Mouse (Mus musculus): ENCODE results near the gene Kcnn1.

DNA sequence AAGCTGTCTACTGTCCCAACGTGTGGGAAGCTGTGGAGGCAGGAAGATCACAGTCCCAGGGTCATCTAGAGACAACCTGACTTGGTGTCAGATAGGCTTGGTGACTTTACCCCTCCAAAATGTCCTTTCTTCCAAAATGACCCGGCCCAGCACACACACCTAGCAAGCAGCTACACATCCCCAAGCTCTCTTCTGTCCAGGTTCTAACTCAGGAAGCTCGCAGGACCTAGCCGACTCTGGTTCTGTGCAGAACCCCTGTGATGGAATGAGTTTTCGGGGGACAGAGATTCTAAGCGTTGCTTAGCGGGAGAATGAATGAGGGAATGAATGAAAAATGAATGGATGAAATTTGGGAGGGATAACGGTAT is 42.4 kb upstream of the Kcnn1 start:
- TF ChIP-seq CTCF (IDR thresholded peaks at IDR 0.05; ENCODE audit: control insufficient read depth, insufficient read depth, insufficient read length) (no peak), MAX (IDR thresholded peaks at IDR 0.05) (no peak)
